Mouse (Mus musculus): ENCODE data around the gene Trpv5.

The Trpv5 gene

DNA sequence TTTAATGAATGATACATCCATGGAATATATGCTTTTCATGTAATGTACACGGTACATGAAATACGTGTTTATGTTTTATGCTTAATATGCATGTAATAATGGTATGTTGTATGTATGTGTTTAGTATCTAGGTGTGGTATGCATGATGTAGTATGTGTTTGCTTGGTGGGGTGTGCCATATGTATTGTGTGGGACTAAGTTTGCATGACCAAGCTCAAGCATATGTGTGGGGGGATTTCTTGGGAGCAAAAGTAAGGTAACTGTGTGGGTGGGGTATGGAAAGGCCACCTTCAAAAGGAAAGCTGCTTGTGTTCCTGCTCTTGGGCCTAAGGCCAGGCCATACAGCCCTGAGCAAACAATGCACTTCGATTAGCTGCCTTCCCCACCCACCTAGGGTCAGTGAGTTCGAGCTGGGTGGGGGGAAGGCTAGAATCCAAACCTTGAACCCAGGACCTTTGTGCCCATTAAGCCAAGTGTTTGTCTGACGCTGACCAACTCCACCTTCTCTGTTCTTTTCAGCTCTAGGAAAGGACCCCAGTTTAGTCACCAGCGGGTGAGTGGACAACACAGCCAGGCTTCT lies 42.6 kb downstream of the Trpv5 start:
- DNase-seq: no peak

DNA sequence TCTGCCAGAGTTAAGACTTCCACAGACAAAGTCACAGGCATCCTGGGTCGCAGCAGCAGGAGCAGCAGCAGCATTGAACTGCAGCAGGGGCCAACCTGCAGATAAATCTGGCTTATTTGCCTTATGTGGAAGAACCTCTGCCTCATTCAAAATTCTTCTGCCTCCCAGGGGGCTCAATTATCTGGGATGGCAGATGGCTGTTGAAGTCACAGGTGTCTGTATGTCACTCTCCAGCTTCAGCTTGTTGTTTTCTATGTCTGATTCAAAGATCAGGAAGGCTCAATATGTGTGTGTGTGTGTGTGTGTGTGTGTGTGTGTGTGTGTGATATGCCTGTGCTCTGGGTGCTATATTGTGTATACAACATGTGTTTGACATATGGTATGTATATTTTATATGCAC lies 43.2 kb downstream of the Trpv5 start:
- DNase-seq: no peak

DNA sequence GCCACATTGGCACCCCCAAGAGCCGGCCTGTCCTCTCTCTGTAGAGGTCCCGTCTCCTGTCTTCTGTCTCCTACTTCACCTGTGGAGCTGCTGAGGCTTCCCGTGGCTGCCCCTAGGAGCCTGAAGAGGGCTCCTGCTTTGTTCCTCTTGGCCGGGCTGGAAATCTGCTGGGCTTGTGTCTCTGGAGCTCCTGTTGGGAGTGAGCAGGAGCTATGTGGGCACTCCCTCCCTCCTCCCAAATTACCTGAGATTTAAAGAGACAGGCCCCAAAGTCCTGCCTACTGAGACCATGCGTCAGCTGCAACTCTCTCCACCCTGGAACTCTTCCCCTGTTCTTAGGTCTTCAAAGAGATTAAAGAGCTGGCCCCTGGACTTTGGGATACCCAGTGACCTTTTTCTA lies 44.4 kb downstream of the Trpv5 start, which contains the start of gene Trpv6:
Trpv6 (minus strand) TSS at position 228 of the 400 bp plus-strand sequence.
- peak; percentile 28 to 39 for DNase-seq

DNA sequence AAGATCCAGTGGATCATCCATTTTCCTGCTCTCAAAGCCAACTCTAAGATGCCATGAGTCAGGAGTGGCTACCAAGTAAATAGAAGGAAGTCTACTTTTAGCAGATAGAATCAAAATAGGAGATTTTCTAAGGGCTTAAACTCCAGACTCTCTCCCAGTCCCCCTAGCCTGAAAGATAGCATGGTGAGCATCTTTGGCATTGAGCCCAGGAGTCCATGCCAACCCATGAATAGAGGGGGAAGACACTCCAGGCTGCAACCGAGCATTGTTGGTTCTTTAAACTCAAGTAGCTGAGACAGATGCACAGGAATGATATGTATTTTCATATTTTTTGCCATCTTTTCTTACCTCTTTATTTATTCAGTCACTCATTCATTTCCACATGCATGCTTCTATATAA lies 45.4 kb downstream of the Trpv5 start:
- no peak for DNase-seq

DNA sequence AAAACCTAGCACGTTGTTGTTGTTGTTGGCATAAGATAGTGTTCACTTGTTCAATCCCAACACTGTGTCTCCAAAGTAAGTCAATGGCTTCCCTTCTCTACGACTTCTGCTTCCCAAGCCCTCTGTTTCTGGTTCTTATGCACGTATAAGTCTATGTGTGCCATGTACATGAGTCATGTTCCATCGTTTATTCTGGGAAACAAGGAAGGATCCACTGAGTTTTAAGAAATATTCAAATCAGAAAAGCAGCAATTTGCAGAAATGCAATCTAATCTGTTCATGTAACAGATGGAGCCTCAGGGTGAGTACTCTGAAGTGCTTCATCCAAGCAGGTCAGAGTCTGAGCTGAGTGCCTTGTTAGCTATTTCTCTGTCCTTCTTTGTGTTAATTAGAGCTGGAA lies 49.0 kb downstream of the Trpv5 start:
- DNase-seq: no peak

DNA sequence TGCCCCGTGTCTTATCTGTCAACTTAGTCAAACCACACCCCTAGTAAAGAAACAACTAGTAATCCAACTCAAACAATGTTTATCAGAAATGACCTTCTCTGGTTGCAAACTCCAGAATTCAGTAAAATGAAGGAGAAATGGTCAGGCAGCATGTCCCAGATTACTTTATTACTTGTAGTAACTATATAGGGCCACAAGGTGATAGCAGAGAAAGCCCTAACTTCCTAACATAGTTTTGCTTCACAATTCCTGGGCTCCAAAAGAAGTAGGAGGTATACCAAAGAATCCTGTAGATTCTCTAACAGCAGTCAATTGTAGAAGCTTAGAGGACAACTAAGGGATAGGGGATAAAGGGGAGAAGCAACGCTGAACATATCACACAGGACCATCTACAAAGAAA lies 49.8 kb downstream of the Trpv5 start:
- DNase-seq: no peak

DNA sequence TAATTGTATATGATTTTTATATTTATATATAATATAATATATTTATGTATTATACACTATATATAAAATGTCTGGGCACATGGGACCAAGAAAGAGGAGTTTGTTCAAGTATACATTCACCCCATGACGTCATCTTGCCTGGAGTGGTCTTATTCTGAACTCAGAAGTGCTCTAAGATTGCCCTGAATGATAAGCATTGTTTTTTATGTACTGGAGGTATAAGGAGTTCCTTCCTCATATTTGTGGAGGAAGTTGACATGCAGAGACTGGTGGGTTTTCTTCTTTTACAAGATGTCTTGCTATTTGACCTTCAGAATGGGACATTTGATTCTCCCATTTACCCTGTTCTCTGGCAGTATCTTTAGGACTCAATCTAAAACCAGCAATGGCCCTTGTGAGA lies 52.4 kb downstream of the Trpv5 start:
- no peak for DNase-seq

DNA sequence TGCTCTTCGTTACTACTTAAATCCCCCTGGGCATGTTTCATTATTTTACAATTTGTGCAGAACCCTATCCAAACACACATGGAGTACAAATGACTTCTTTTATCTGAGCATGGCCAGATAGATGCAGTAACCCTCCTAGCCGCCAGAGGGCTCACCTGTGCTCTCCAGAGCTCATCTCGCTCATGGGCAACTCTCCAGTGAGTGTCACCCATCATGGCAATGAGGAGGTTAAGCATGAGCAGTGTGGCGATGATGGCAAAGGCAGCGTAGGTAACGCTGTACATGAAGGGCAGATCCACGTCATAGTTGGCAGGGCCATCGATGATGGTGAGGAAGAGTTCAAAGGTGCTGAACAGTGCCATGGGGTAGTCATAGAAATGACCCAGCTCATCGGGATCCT lies 57.9 kb downstream of the Trpv5 start:
- peak in 1 of 2 experiments; percentile 13 for DNase-seq

DNA sequence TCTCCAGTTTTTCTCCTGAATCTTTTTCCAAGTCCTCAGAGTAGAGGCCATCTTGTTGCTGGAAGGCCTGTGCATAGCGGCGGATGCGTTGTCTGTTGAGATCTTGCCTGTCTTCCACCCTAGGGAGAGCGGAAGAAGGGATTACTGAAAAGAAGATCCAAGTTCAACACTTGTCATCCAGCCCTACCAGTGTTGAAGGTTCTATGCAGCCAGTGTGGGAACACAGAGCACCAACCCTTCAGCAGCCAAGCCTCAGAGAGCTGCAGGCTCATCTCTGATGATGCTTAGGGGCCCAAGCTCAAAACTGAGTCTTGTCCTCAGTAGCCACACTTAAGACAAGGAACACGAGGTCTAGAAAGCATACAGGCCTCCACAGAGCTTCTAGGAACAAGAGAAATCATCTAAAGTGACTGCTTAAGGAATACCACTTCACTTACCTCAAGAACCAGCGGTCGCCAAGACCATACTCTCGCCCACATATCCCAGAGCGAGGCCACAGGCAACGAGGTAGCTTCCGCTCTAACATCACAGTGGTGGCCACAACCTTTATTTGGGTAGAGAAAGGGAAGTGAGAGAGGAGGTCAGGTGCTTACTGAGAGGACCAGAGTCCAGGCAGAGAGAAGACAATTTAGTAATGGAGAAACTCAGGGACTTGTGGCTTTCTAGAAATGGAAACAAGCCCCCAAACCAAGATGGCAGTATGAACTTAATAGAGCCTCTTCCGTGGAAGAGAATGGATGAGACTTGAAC lies 59.2 kb downstream of the Trpv5 start:
- DNase-seq: no peak

DNA sequence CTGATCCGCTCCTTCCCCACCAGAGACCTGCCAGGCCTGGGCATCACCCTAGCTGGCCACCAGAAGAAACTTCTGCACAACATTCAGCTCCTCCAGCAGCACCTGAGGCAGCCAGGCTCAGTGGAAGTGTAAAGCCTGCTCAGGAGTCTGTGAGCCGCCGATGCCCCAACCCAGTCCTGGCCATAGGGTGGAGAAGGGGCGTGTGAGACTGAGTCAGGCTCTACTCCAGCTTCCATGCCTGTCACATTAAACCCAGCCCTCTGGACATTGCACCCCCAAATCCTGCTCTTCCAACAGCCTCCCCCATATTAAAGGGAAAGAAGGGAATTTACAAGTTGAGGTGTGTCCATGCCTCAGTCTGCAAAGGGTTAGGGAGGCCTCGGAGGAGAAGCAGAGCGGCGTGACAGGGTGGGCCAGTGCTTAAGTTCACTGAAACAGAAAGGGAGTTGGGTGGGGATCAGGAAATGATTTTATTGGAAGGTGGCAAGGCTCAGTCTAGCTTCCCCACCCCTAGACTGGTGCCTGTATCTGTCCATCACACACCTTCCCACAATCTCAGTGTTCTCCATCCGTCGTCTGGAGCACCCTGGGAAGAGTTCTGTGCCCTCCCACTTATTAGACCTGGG lies 60.3 kb downstream of the Trpv5 start:
- no peak for DNase-seq

DNA sequence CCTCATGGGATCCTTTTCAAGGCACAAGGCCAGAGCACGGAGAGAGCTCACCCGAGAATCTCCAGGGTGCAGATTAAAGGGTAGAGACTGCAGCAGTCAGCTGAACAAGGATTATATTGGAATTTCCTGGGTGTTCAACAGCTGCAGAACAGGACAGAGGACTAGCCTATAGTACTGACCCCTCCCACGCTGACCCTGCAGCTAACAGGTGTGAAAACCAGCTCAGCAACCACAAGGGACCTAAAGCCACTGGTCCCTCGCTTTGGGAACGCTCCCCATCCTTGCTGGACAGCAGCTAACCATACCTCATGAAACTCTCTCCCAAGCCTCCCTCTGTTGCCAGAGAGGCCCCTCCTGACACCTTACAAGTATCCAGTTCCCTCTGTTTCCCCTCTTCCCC lies 72.9 kb downstream of the Trpv5 start:
- DNase-seq: no peak

DNA sequence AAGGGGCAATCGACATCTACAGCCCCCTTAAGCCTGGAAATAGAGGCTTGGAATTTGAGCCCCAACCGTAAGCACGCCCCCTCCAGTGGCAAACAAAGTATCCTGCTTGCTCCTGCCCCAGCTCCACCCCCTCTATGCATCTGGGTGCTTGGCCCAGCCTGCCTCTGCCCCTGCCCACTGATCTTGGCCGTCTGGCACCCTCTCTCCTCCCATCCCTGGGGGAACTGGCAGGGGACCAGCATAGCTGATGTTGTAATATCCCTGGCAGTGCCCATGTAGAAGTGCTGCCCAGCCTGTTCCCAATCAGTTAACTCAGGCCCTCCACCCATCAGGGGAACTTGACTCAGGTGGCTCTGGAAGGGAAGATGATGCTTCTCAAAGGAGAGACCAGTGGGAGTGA lies 74.4 kb downstream of the Trpv5 start:
- DNase-seq: peak; percentile 83 to 88

DNA sequence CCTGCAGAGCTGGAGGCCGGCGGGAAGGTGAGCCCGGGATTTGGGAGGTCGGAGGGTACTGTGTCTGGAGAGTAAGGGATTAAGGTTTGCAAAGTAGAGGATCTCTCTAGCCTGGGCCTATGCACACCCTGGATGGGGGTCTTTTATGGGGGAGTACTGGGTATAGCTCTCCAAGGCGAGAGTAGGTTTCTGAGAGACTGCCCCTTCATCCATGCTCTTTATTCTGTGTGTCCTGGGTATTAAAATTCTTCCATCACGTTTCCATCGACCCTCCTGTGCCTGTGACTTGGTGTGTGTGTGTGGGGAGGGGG lies 74.8 kb downstream of the Trpv5 start:
- DNase-seq: no peak

DNA sequence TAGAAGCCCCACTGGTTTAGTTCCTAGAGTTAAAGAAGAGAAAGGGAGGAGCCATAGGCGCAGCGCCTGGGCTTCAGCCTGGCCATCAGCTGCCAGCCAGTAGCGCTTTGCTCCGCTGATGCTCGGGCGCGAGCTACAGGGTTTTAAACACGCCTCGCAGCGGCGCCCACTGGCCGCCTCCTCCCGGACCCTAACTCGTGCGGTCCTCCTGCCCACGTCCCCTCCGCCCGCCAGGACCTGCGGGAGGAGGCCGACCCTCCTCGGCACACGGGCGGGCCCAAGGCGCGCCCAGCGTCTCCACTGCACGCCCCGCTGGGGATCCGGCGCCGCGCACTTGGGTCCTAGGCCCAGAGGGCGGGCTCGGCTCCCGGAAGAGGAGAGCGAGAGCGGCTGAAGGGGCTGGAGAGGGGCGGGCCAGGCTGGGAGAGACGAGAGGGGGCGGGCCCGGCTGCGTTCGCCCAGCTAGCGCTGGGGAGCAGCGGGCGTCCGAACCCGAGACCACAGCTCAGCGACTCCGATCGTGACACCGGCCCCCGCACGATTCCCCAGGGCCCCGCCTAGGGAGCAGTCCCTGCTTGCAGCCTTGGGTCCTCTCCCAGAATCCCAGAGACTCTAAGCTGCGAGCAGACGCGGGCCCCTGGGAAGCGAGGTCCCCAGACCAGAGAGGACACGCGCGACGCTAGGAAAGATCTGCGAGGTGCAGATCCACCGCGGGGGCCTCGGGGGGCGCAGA lies 75.3 kb downstream of the Trpv5 start, which contains the start of gene Ephb6:
Ephb6 (plus strand) TSS at position 422 of the 733 bp plus-strand sequence.
- DNase-seq: peak; percentile 74 to 77

DNA sequence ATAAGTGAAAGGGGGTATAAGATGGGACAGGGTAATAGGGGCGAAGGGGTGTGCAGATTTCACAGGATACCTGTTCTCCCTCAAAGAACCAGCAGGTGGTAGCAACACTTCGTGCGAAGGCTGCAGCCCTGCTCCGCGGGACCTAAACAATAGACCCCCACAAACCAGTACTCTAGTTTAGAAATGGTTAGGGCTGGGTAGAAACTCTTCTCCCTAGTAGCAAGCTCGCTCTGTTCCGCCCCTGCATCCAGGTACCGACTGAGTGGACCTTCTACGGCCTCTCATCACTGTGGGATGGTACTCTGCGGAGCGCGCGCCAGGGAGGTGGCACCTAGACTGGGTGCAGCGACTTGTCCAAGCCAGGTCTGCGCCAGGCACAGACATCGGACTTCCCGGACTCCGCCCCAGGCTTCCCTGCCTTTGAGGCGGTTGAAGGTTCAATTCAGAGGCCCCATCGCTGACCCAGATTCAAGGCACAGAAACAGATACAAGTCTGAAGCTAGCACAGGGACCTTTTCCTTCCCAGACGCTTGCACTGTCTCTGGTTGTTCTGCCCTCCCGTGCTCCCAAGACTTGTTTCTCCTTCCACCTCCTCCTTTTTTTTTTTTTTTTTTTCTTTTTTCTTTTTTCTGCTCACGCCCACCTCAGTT lies 76.0 kb downstream of the Trpv5 start:
- DNase-seq: peak; percentile 25 to 27

All from lung, adult 18-20 months (tissue).